Mouse (Mus musculus): ENCODE data around the gene Zbtb39. TPM values are rescaled to one million over a fixed set of nuclear protein-coding genes. Genes with fewer than 3 reads are reported as not detected.

The Zbtb39 gene
- total and polyA plus RNA-seq, 3 experiments: 5.1 to 11.0 TPM; not detected in 1

DNA sequence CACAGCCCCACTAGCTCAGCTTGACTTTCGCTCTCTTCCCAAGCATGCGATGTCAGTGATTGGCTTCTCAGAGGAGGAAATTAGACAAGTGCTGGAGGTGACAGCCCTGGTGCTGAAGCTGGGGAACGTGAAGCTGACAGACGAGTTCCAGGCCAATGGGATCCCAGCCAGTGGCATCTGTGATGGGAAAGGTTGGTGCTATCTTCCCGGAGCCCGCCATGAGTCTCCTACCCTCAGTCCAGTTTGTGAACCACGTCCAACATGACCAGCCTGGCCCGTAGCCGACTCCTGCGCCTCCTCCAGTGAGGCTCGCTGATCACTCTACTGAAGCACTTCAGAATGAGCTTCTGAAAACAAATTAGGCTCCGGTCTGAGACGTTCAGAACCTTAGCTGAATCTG, 29.0 kb upstream of the Zbtb39 start:
- no peak overlapping the region for H3K27ac ChIP-seq (ENCODE audit: control insufficient read depth, low read depth, low read length)
- H3K4me3 ChIP-seq (ENCODE audit: control insufficient read depth in 1 of 2, insufficient read depth in 1 of 2, low read depth in 2 of 2, low read length in 2 of 2): no peak overlapping the region
- no peaks in the 10 kb centered on the region for H3K27me3 ChIP-seq (ENCODE audit: control insufficient read depth in 1 of 2, insufficient read depth in 2 of 2, low read length in 2 of 2)
- peaks cover 0 to 4% of the 10 kb centered on the region in 2 experiments; a peak in 2 of 4 replicates for H3K4me1 ChIP-seq (ENCODE audit: control insufficient read depth in 1 of 2, insufficient read depth in 2 of 2, low read length in 2 of 2)
- H3K9ac ChIP-seq (ENCODE audit: control insufficient read depth, low read depth, low read length, poor library complexity, severe bottlenecking): no peak overlapping the region
- H3K79me2 ChIP-seq (ENCODE audit: control insufficient read depth, insufficient read depth, low read length, poor library complexity): no peaks in the 10 kb centered on the region
- no peak for DNase-seq (ENCODE audit: low read depth, low spot score)
- H3K36me3 ChIP-seq (ENCODE audit: control insufficient read depth in 1 of 2, insufficient read depth in 2 of 2, low read length in 2 of 2): no peaks in the 10 kb centered on the region
- no peaks in the 10 kb centered on the region for H3K9me3 ChIP-seq (replicated peaks; ENCODE audit: insufficient read depth, low read length)
- TF ChIP-seq NRF1 (IDR thresholded peaks at IDR 0.05; ENCODE audit: insufficient read depth, low read depth, low read length, poor library complexity, severe bottlenecking) (no peak), BHLHE40 (IDR thresholded peaks at IDR 0.05; ENCODE audit: borderline replicate concordance, low read depth, low read length) (no peak), TCF12 (IDR thresholded peaks at IDR 0.05; ENCODE audit: low read depth, low read length) (no peak), RCOR1 (IDR thresholded peaks at IDR 0.05; ENCODE audit: low read depth, low read length) (no peak), GABPA (IDR thresholded peaks at IDR 0.05; ENCODE audit: low read depth, low read length) (no peak), CHD1 (IDR thresholded peaks at IDR 0.05; ENCODE audit: low read depth, low read length) (no peak), MAX (IDR thresholded peaks at IDR 0.05; ENCODE audit: low read length) (no peak), POLR2A (IDR thresholded peaks at IDR 0.05; ENCODE audit: control insufficient read depth in 1 of 2, insufficient read depth in 1 of 2, low read depth in 1 of 2, low read length in 2 of 2, poor library complexity in 1 of 2) (no peak)

DNA sequence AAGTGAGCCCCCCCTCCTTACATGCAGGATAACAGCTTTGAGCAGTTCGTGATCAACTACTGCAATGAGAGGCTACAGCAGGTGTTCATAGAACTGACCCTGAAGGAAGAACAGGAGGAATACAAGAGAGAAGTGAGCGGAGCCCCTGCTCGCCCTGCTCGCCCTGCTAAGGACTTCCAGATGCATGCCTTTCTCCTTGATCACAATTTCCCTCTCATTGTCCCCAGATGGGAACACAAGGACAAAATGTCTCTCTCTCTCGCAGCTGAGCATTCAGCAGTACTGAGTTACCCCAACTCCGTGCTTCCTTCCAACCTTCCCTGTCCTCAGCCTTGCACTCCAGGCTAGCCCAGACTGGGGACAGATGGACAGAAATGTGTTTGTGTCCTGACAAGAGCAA, 26.6 kb upstream of the Zbtb39 start:
- TF ChIP-seq MEF2A (IDR thresholded peaks at IDR 0.05; ENCODE audit: extremely low read depth, insufficient replicate concordance, low read depth, low read length, poor library complexity, severe bottlenecking) (no peak), MAZ (IDR thresholded peaks at IDR 0.05; ENCODE audit: low read depth, low read length) (no peak), NELFE (IDR thresholded peaks at IDR 0.05; ENCODE audit: low read depth, low read length) (no peak), GABPA (IDR thresholded peaks at IDR 0.05; ENCODE audit: low read depth, low read length) (no peak), SMC3 (IDR thresholded peaks at IDR 0.05; ENCODE audit: low read depth, low read length) (no peak), MYB (IDR thresholded peaks at IDR 0.05; ENCODE audit: low read depth, low read length) (no peak), ZKSCAN1 (IDR thresholded peaks at IDR 0.05; ENCODE audit: low read depth, low read length) (no peak), EP300 (IDR thresholded peaks at IDR 0.05; ENCODE audit: low read depth in 1 of 2, low read length in 2 of 2) (no peak), SIN3A (IDR thresholded peaks at IDR 0.05; ENCODE audit: low read length) (no peak), JUND (IDR thresholded peaks at IDR 0.05; ENCODE audit: low read depth, low read length) (no peak), POLR2AphosphoS5 (IDR thresholded peaks at IDR 0.05; ENCODE audit: borderline replicate concordance, low read depth, low read length) (no peak), USF2 (IDR thresholded peaks at IDR 0.05; ENCODE audit: borderline replicate concordance in 1 of 2, insufficient read depth in 1 of 2, low read depth in 1 of 2, low read length in 2 of 2) (no peak), ELF1 (IDR thresholded peaks at IDR 0.05; ENCODE audit: low read depth, low read length) (no peak), USF1 (IDR thresholded peaks at IDR 0.05; ENCODE audit: low read depth, low read length) (no peak), MAX (IDR thresholded peaks at IDR 0.05; ENCODE audit: low read length) (no peak), POLR2AphosphoS2 (IDR thresholded peaks at IDR 0.05; ENCODE audit: low read length) (no peak), MYC (IDR thresholded peaks at IDR 0.05; ENCODE audit: low read depth, low read length) (no peak), GATA1 (IDR thresholded peaks at IDR 0.05; ENCODE audit: low read depth, low read length) (no peak), E2F4 (IDR thresholded peaks at IDR 0.05; ENCODE audit: borderline replicate concordance, low read depth, low read length) (no peak)
- Histone ChIP-seq H3K9ac (ENCODE audit: control insufficient read depth, low read depth, low read length, poor library complexity, severe bottlenecking) (no peak overlapping the region), H3K4me3 (ENCODE audit: control insufficient read depth in 1 of 2, insufficient read depth in 1 of 2, low read depth in 2 of 2, low read length in 2 of 2) (no peak overlapping the region), H3K4me1 (ENCODE audit: control insufficient read depth in 1 of 2, insufficient read depth in 2 of 2, low read length in 2 of 2) (no peaks in the 10 kb centered on the region), H3K27me3 (ENCODE audit: control insufficient read depth in 1 of 2, insufficient read depth in 2 of 2, low read length in 2 of 2) (no peaks in the 10 kb centered on the region), H3K9me3 (replicated peaks; ENCODE audit: insufficient read depth, low read length) (no peaks in the 10 kb centered on the region), H3K79me2 (ENCODE audit: control insufficient read depth, insufficient read depth, low read length, poor library complexity) (no peaks in the 10 kb centered on the region), H3K36me3 (ENCODE audit: control insufficient read depth in 1 of 2, insufficient read depth in 2 of 2, low read length in 2 of 2) (no peaks in the 10 kb centered on the region), H3K27ac (ENCODE audit: control insufficient read depth, low read depth, low read length) (no peak overlapping the region)
- DNase-seq (ENCODE audit: low read depth, low spot score): no peak
